Mouse (Mus musculus) MEL (cell line): ENCODE measurements around the gene Wfdc3. TPM values are rescaled to one million over a fixed set of nuclear protein-coding genes. Genes with fewer than 3 reads are reported as not detected.

Source experiments
- DNase-seq: peaks from one replicate; pipeline ENCODE4 v3.0.0; 2011; ENCODE audit warnings: low read depth, low spot score
- H3K27ac ChIP-seq: 2 replicates; pipeline ENCODE4 v1.5.1; 2012; ENCODE audit warnings: low read depth, mild to moderate bottlenecking, control low read depth, low read length, moderate library complexity; ENCODE audit not compliant: control insufficient read depth
- H3K27me3 ChIP-seq, 2 experiments: fragments of 150-350 bp in 1 of 2; sonication (generic) in 1 of 2; 2 replicates each; pipeline ENCODE4 v1.6.1; 2012; ENCODE audit warnings: low read length in 2 of 2, mild to moderate bottlenecking in 2 of 2, improper control_type of control experiment in 1 of 2, moderate library complexity in 1 of 2; ENCODE audit not compliant: insufficient read depth in 2 of 2, control insufficient read depth in 1 of 2
- H3K36me3 ChIP-seq, 2 experiments: 2 replicates each; pipeline ENCODE4 v1.6.1; 2012 to 2014; ENCODE audit warnings: low read length in 2 of 2, improper control_type of control experiment in 1 of 2, inconsistent platforms in 1 of 2, mild to moderate bottlenecking in 1 of 2; ENCODE audit not compliant: insufficient read depth in 2 of 2, control insufficient read depth in 1 of 2
- H3K4me1 ChIP-seq, 2 experiments: fragments of 150-350 bp in 1 of 2; sonication (generic) in 1 of 2; 2 replicates each; pipeline ENCODE4 v1.6.1; 2012; ENCODE audit warnings: low read length in 2 of 2, improper control_type of control experiment in 1 of 2, mild to moderate bottlenecking in 1 of 2; ENCODE audit not compliant: insufficient read depth in 2 of 2, control insufficient read depth in 1 of 2
- H3K4me3 ChIP-seq, 2 experiments: fragments of 150-350 bp in 1 of 2; sonication (generic) in 1 of 2; 2 replicates each; pipeline ENCODE4 v1.5.1; 2012; ENCODE audit warnings: low read depth in 2 of 2, low read length in 2 of 2, mild to moderate bottlenecking in 2 of 2, moderate library complexity in 2 of 2, control low read depth in 1 of 2, improper control_type of control experiment in 1 of 2; ENCODE audit not compliant: control insufficient read depth in 1 of 2, insufficient read depth in 1 of 2
- H3K79me2 ChIP-seq: 2 replicates; pipeline ENCODE4 v1.6.1; 2012; ENCODE audit warnings: mild to moderate bottlenecking, low read length, moderate library complexity; ENCODE audit not compliant: control insufficient read depth, poor library complexity, insufficient read depth
- H3K9ac ChIP-seq: 2 replicates; pipeline ENCODE4 v1.6.1; 2012; ENCODE audit warnings: low read depth, mild to moderate bottlenecking, control low read depth, low read length, moderate library complexity; ENCODE audit not compliant: control insufficient read depth, poor library complexity, severe bottlenecking
- H3K9me3 ChIP-seq: fragments of 150-350 bp; sonication (generic); replicated peaks from 2 replicates; pipeline ENCODE4 v1.6.1; 2012; ENCODE audit warnings: mild to moderate bottlenecking, low read length, improper control_type of control experiment, moderate library complexity; ENCODE audit not compliant: insufficient read depth
- BHLHE40 ChIP-seq: IDR thresholded peaks from 2 replicates; pipeline ENCODE4 v1.6.1; 2012; ENCODE audit warnings: low read depth, mild to moderate bottlenecking, inconsistent platforms, low read length, improper control_type of control experiment, borderline replicate concordance
- CHD1 ChIP-seq: IDR thresholded peaks from 2 replicates; pipeline ENCODE4 v1.6.1; 2012; ENCODE audit warnings: low read depth, mild to moderate bottlenecking, inconsistent platforms, low read length, improper control_type of control experiment
- ELF1 ChIP-seq: IDR thresholded peaks from 2 replicates; pipeline ENCODE4 v1.6.1; 2014; ENCODE audit warnings: low read depth, mild to moderate bottlenecking, inconsistent platforms, low read length, improper control_type of control experiment, moderate library complexity
- GATA1 ChIP-seq: IDR thresholded peaks from 2 replicates; pipeline ENCODE4 v1.6.1; 2011; ENCODE audit warnings: low read depth, low read length, improper control_type of control experiment
- JUND ChIP-seq: IDR thresholded peaks from 2 replicates; pipeline ENCODE4 v1.6.1; 2011; ENCODE audit warnings: low read depth, mild to moderate bottlenecking, improper control_type of control experiment, low read length
- KAT2A ChIP-seq: conservative IDR thresholded peaks from 2 replicates; pipeline ENCODE4 v1.6.1; 2012; ENCODE audit warnings: low read depth, low read length, improper control_type of control experiment, inconsistent platforms
- MYC ChIP-seq: IDR thresholded peaks from 2 replicates; pipeline ENCODE4 v1.6.1; 2011; ENCODE audit warnings: low read depth, mild to moderate bottlenecking, low read length, improper control_type of control experiment, moderate library complexity
- NRF1 ChIP-seq: IDR thresholded peaks from 2 replicates; pipeline ENCODE4 v1.6.1; 2014; ENCODE audit warnings: low read depth, mild to moderate bottlenecking, inconsistent platforms, low read length, improper control_type of control experiment, moderate library complexity; ENCODE audit not compliant: poor library complexity, insufficient read depth, severe bottlenecking
- POLR2AphosphoS5 ChIP-seq: IDR thresholded peaks from 2 replicates; pipeline ENCODE4 v1.6.1; 2012; ENCODE audit warnings: low read depth, borderline replicate concordance, mild to moderate bottlenecking, inconsistent platforms, low read length, moderate library complexity, mixed read lengths
- RCOR1 ChIP-seq: IDR thresholded peaks from 2 replicates; pipeline ENCODE4 v1.6.1; 2012; ENCODE audit warnings: low read depth, mild to moderate bottlenecking, inconsistent platforms, low read length, improper control_type of control experiment
- SIN3A ChIP-seq: IDR thresholded peaks from 2 replicates; pipeline ENCODE4 v1.6.1; 2012; ENCODE audit warnings: low read length, improper control_type of control experiment, inconsistent platforms
- SMC3 ChIP-seq: IDR thresholded peaks from 2 replicates; pipeline ENCODE4 v1.6.1; 2011; ENCODE audit warnings: low read depth, low read length, improper control_type of control experiment
- TAL1 ChIP-seq: IDR thresholded peaks from 2 replicates; pipeline ENCODE4 v1.6.1; 2012; ENCODE audit warnings: mild to moderate bottlenecking, inconsistent platforms, low read length, moderate library complexity, mixed read lengths
- TBP ChIP-seq: IDR thresholded peaks from 2 replicates; pipeline ENCODE4 v1.8.0; 2011; ENCODE audit warnings: low read depth, low read length, improper control_type of control experiment
- UBTF ChIP-seq: IDR thresholded peaks from 2 replicates; pipeline ENCODE4 v1.6.1; 2012; ENCODE audit warnings: low read depth, mild to moderate bottlenecking, inconsistent platforms, low read length, improper control_type of control experiment, moderate library complexity, borderline replicate concordance; ENCODE audit not compliant: insufficient read depth
- ZNF384 ChIP-seq: IDR thresholded peaks from 2 replicates; pipeline ENCODE4 v1.6.1; 2012; ENCODE audit warnings: low read depth, mild to moderate bottlenecking, inconsistent platforms, low read length, improper control_type of control experiment
- polyA plus RNA-seq, 2 experiments: library from polyadenylated mRNA; stranded (reverse) in 1 of 2; unstranded in 1 of 2; fragments of >175 nt in 1 of 2; fragments of >200 nt in 1 of 2; gene quantifications; 2 replicates each; pipeline versions ENCODE4 v1.2.1 to v1.2.4; 2012; ENCODE audit warnings: low replicate concordance in 2 of 2, low read depth in 1 of 2; ENCODE audit not compliant: insufficient read length in 2 of 2, insufficient read depth in 1 of 2, missing spikeins in 1 of 2
- total RNA-seq: library from RNA; depleted of rRNA; stranded (reverse); fragments of 300-350 nt; gene quantifications from 2 replicates; pipeline ENCODE4 v1.2.3, GENCODE M21; 2012

Gene Wfdc3
- total and polyA plus RNA-seq, 3 experiments, result 0.31 to 0.40 TPM; not detected in 1

- Histone ChIP-seq H3K4me3 (no peak overlapping the region), H3K4me1 (no peaks in the 10 kb centered on the region), H3K9me3 (no peaks in the 10 kb centered on the region), H3K9ac (no peak overlapping the region), H3K27me3 (no peaks in the 10 kb centered on the region), H3K36me3 (peaks cover 4 to 8% of the 10 kb centered on the region in 2 experiments; a peak in 3 of 4 replicates), H3K27ac (no peak overlapping the region), H3K79me2 (no peaks in the 10 kb centered on the region)
- TF ChIP-seq KAT2A (no peak), SIN3A (no peak), RCOR1 (no peak), SMC3 (no peak), CHD1 (no peak), MYC (no peak), TAL1 (0 out of 2 replicates have a peak, but pooled peaks have one; percentile 14), NRF1 (no peak)
- DNase-seq, result no peak
Measured at GRCm38 (mm10) chr2:164761502-164761901, 15.8 kb upstream of the Wfdc3 start.

GRCm38 (mm10) chr2:164760059-164760833 lies 14.5 kb upstream of the Wfdc3 start:
- no peak overlapping the region for H3K27ac ChIP-seq
- TF ChIP-seq GATA1, result no peak
- TF ChIP-seq JUND, result no peak
- no peak for TF ChIP-seq ELF1
- no peak for TF ChIP-seq ZNF384
- no peak for TF ChIP-seq TAL1
- TF ChIP-seq TBP, result no peak
- no peak for TF ChIP-seq NRF1
- no peak for TF ChIP-seq POLR2AphosphoS5
- no peak for TF ChIP-seq UBTF
- TF ChIP-seq BHLHE40, result no peak
- no peak for TF ChIP-seq MYC
- H3K36me3 ChIP-seq, result peaks cover 8 to 10% of the 10 kb centered on the region in 2 experiments
- no peaks in the 10 kb centered on the region for H3K9me3 ChIP-seq
- H3K79me2 ChIP-seq, result no peaks in the 10 kb centered on the region
- H3K9ac ChIP-seq, result no peak overlapping the region
- H3K4me1 ChIP-seq, result no peaks in the 10 kb centered on the region
- H3K4me3 ChIP-seq, result no peak overlapping the region
- DNase-seq, result peak; percentile 44
- no peaks in the 10 kb centered on the region for H3K27me3 ChIP-seq
